Mouse (Mus musculus): ENCODE measurements around the gene Alox15. TPM values are rescaled to one million over a fixed set of nuclear protein-coding genes. Genes with fewer than 3 reads are reported as not detected.
A peak's percentile ranks its signal among the peaks of the same experiment; 100 is the strongest.

Gene Alox15
- polyA plus RNA-seq, 1 experiment = 0.50 TPM

DNA sequence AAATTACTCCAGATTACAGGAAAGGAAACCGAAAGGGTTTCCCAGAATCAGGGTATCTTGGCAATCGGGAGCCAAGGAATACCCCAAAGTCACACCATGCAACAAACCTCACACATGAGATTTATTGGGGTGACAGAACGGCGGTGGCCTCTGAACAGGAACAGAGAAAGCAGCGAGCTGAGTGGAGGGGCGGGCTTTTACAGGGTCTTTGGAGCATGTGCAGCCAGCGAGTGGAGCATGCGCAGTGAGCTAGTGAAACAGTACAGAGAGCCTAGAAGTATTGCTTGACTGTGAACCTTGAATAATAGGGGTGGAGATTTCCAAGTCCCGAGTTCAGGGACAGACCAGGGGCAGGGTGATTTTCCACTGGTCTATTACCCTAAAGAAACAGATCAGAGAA is 3.2 kb downstream of the Alox15 start:
- no peak for TF ChIP-seq GATA1 (IDR thresholded peaks at IDR 0.05; ENCODE audit: borderline replicate concordance, low read length)
- no peak for TF ChIP-seq FLI1 (IDR thresholded peaks at IDR 0.05; ENCODE audit: low read length)
- no peaks in the 10 kb centered on the region for H3K36me3 ChIP-seq (replicated peaks; ENCODE audit: low read length)
- no peak overlapping the region for H3K4me3 ChIP-seq (replicated peaks)
- peaks cover 93% of the 10 kb centered on the region for H3K27me3 ChIP-seq (replicated peaks)
- peaks cover 15% of the 10 kb centered on the region for H3K4me1 ChIP-seq
- H3K9me3 ChIP-seq = no peaks in the 10 kb centered on the region

DNA sequence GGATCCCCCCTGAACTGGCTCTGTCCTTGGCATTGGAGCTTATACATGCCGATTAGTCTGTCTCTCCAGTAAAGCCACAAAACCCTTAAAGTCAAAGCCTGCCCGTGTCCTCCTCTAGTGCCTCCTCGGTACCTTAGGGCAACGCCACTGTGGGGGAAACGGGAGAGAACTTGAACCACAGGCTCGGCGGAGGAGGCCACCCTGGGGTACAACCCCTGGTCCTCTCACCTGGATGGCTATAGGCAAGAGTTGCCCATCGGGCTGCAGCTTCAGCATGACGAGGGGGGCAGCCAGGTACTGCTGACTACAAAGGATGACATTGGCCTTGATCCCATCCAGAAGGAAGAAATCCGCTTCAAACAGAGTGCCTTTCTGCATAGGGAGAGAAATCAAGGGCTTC is 4.0 kb downstream of the Alox15 start:
- Histone ChIP-seq H3K9me3 (no peaks in the 10 kb centered on the region), H3K4me1 (peaks cover 15% of the 10 kb centered on the region), H3K4me3 (replicated peaks) (no peak overlapping the region), H3K27me3 (replicated peaks) (peaks cover 92% of the 10 kb centered on the region), H3K36me3 (replicated peaks; ENCODE audit: low read length) (no peaks in the 10 kb centered on the region)
- TF ChIP-seq FLI1 (IDR thresholded peaks at IDR 0.05; ENCODE audit: low read length) = no peak
- no peak for TF ChIP-seq GATA1 (IDR thresholded peaks at IDR 0.05; ENCODE audit: borderline replicate concordance, low read length)

DNA sequence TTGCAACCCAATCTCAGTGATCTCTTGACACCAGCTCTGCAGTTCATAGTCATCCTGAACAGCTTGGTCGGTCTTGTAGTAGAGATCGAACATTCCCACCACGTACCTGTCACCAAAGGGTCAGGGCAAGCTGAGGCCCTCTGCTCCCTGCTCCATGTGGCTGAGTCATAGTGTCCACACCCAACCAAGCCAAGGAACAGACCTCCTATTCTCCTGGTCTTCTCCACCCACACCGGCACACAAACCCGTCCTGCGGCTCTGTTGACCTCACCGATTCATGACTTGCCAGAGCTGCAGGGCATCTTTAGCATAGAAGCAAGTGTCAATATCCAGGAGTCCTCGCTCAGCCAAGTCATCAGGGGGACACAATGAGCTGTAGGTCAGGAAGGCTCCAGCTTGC is 6.3 kb downstream of the Alox15 start:
- no peaks in the 10 kb centered on the region; the same call in 1 of the 2 replicates for H3K4me1 ChIP-seq
- peaks cover 4% of the 10 kb centered on the region; the same call in 1 of the 2 replicates for H3K9me3 ChIP-seq
- H3K36me3 ChIP-seq (replicated peaks; ENCODE audit: low read length) = no peaks in the 10 kb centered on the region
- H3K27me3 ChIP-seq (replicated peaks) = peaks cover 81% of the 10 kb centered on the region
- no peak overlapping the region for H3K4me3 ChIP-seq (replicated peaks)
- TF ChIP-seq FLI1 (IDR thresholded peaks at IDR 0.05; ENCODE audit: low read length) (no peak), GATA1 (IDR thresholded peaks at IDR 0.05; ENCODE audit: borderline replicate concordance, low read length) (no peak)

DNA sequence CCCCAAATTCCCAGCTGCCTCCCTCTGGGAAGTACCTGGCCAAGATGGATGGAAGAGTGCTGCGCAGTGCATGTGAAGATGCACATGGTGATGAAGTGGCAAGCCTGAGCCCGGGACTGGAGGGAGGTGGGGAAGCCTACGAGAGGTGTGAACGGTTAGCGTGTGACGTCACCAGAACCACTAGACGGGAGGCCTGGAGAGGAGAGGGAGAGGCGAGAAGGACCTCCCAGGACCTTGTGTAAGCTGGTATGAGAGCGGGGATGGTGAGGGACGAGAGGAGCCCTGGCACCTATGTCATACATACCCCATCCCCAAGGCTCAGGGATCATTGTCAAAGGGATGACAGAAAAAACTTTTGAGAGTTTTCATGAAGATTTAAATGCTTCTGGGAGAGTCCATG is 6.8 kb downstream of the Alox15 start:
- no peaks in the 10 kb centered on the region for H3K36me3 ChIP-seq (replicated peaks; ENCODE audit: low read length)
- TF ChIP-seq FLI1 (IDR thresholded peaks at IDR 0.05; ENCODE audit: low read length) (no peak), GATA1 (IDR thresholded peaks at IDR 0.05; ENCODE audit: borderline replicate concordance, low read length) (no peak)
- peaks cover 4% of the 10 kb centered on the region; the same call in 1 of the 2 replicates for H3K9me3 ChIP-seq
- H3K27me3 ChIP-seq (replicated peaks) = peaks cover 81% of the 10 kb centered on the region
- no peaks in the 10 kb centered on the region for H3K4me1 ChIP-seq
- no peak overlapping the region for H3K4me3 ChIP-seq (replicated peaks)

DNA sequence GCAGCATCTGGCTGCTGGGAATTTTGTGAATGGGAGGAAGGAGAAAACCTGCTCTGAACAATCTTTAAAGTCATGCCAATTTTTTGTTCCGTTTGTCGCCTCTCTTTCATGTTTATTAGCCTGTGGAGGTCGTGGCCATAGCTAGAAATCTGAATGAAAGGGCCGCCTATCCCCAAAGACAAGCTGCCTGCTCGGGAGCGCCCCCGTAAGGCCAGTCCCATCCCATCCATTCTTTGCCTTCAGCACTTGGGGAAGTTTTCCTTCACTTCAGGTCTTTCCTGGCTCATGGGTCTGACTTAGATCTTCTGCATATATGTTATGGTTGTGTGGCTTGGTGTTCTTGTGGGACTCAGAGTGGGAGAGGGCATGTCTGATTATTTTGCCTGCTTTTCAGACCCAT is 12.3 kb downstream of the Alox15 start:
- no peak overlapping the region for H3K4me3 ChIP-seq (replicated peaks)
- no peak for TF ChIP-seq GATA1 (IDR thresholded peaks at IDR 0.05; ENCODE audit: borderline replicate concordance, low read length)
- no peak for TF ChIP-seq FLI1 (IDR thresholded peaks at IDR 0.05; ENCODE audit: low read length)
- peaks cover 59% of the 10 kb centered on the region for H3K27me3 ChIP-seq (replicated peaks)
- H3K4me1 ChIP-seq = peaks cover 6% of the 10 kb centered on the region
- peaks cover 4% of the 10 kb centered on the region; the same call in 1 of the 2 replicates for H3K9me3 ChIP-seq
- H3K36me3 ChIP-seq (replicated peaks; ENCODE audit: low read length) = no peaks in the 10 kb centered on the region

DNA sequence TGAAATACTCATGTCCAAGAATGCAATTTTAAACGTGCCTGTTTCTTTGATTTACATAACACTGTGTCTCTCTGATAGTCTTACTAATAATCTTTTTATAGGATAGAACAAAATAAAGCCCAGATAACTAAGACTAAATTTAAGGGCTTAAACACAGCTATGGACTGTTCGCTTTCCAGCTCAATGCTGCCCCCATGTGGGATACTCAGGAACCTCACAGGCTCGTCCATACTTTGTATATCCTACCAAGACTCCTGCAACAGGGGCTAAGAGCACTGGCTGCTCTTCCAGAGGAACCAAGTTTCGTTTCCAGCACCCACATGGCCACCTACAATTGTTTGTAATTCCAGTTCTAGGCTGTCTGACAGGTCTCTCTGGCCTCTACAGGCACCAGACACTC is 17.4 kb downstream of the Alox15 start:
- Histone ChIP-seq H3K9me3 (peaks cover 7% of the 10 kb centered on the region; the same call in 1 of the 2 replicates), H3K4me3 (replicated peaks) (no peak overlapping the region), H3K36me3 (replicated peaks; ENCODE audit: low read length) (no peaks in the 10 kb centered on the region), H3K4me1 (peaks cover 6% of the 10 kb centered on the region), H3K27me3 (replicated peaks) (peaks cover 51% of the 10 kb centered on the region)
- TF ChIP-seq FLI1 (IDR thresholded peaks at IDR 0.05; ENCODE audit: low read length) (no peak), GATA1 (IDR thresholded peaks at IDR 0.05; ENCODE audit: borderline replicate concordance, low read length) (no peak)

DNA sequence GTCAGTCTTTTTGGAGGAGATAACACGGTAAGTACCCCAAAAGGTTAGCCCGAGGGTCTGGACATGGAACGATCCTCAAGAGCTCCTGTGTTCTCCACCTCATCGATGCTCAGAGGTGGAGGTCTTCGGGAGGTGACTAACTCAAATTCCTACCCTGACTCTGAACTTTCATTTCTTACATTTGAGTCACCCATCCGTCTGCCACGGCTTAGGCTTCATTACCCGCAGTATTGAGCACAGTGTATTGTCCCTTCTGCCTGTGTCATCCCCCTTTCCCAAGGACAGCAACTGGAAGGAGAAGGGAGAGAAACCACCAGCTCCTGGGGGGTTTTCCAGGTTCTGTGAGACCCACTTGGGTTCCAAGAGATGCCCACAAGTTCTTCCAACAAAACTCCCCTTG is 27.1 kb downstream of the Alox15 start:
- Histone ChIP-seq H3K4me3 (replicated peaks) (no peak overlapping the region), H3K27me3 (replicated peaks) (peaks cover 71% of the 10 kb centered on the region), H3K4me1 (peaks cover 30% of the 10 kb centered on the region), H3K9me3 (peaks cover 4% of the 10 kb centered on the region; the same call in 1 of the 2 replicates), H3K36me3 (replicated peaks; ENCODE audit: low read length) (no peaks in the 10 kb centered on the region)
- TF ChIP-seq GATA1 (IDR thresholded peaks at IDR 0.05; ENCODE audit: borderline replicate concordance, low read length) (no peak), FLI1 (IDR thresholded peaks at IDR 0.05; ENCODE audit: low read length) (no peak)

DNA sequence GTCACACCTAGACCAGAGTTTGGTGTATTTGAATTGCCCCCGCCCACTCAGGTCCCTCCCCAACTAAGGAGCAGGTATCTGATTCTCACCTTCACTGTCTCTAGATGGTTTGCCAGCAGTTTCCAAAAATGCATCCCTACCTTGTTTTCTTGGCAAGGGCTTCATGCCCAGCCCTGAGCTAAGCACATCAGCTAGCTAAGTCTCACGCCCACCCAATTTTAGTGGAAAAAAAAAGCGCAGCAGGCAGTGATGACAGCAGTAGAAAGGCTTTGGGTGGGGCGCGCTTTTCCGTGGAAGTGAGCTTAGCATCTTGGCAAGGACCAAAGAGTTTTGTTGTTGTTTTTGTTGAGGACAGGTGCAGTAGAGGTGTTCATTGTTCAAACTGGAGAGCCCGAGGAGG is 29.3 kb downstream of the Alox15 start, which contains the start of gene Alox12e:
Gene Alox12e (minus strand): TSS at position 101 of the 400 bp plus-strand sequence.
- peak within 1 kb of the TSS; percentile 75 for H3K4me3 ChIP-seq (replicated peaks)
- peaks cover 78% of the 10 kb centered on the region for H3K27me3 ChIP-seq (replicated peaks)
- H3K4me1 ChIP-seq = peaks cover 51% of the 10 kb centered on the region
- H3K36me3 ChIP-seq (replicated peaks; ENCODE audit: low read length) = no peaks in the 10 kb centered on the region
- no peak for TF ChIP-seq FLI1 (IDR thresholded peaks at IDR 0.05; ENCODE audit: low read length)
- no peak for TF ChIP-seq GATA1 (IDR thresholded peaks at IDR 0.05; ENCODE audit: borderline replicate concordance, low read length)
- H3K9me3 ChIP-seq = peaks cover 4% of the 10 kb centered on the region; the same call in 1 of the 2 replicates

DNA sequence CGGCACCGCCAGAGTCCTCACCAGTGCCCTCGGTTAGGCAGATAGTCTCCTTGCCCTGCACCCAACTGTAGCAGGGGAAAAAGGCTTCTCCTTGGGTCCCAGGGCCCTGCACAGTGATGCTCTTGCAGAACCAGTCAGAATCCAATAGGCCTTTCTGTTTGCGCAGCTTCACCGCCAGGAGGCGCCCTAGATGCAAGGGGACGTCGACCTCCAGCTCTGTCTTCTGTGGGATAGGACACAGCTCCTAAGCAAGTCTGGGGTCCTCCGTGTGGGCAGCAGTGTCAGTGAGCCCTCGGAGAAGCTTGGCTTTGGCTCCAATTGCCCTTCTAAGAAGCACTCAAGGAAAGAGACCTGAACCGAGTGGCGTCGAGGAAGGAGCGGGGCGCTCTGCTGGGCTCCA is 30.2 kb downstream of the Alox15 start:
- Histone ChIP-seq H3K4me1 (peaks cover 51% of the 10 kb centered on the region), H3K27me3 (replicated peaks) (peaks cover 78% of the 10 kb centered on the region), H3K9me3 (no peaks in the 10 kb centered on the region), H3K36me3 (replicated peaks; ENCODE audit: low read length) (no peaks in the 10 kb centered on the region), H3K4me3 (replicated peaks) (peak overlapping the region; percentile 75)
- TF ChIP-seq GATA1 (IDR thresholded peaks at IDR 0.05; ENCODE audit: borderline replicate concordance, low read length) (no peak), FLI1 (IDR thresholded peaks at IDR 0.05; ENCODE audit: low read length) (no peak)

DNA sequence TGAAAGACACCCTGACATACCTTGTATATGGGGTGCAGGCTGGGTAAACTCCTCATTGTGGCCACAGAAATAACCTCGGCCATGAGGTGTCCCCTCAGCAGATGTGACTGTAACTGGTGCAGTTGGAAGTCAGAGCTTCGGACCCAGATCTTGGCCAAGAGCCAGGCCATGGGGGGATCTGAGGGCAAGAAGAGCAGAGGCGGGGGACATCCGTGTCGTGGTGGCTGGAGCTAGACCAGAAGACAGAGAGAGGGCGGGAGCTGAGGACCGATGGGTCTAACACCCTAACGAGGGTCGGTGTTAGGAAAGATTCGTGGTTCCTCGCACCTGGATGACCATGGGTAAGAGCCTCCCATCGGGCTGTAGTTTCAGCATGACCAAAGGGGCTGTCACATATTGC is 32.2 kb downstream of the Alox15 start:
- H3K4me1 ChIP-seq = peaks cover 64% of the 10 kb centered on the region
- TF ChIP-seq FLI1 (IDR thresholded peaks at IDR 0.05; ENCODE audit: low read length) = no peak
- no peak for TF ChIP-seq GATA1 (IDR thresholded peaks at IDR 0.05; ENCODE audit: borderline replicate concordance, low read length)
- peaks cover 80% of the 10 kb centered on the region for H3K27me3 ChIP-seq (replicated peaks)
- no peak overlapping the region for H3K4me3 ChIP-seq (replicated peaks)
- H3K9me3 ChIP-seq = no peaks in the 10 kb centered on the region
- no peaks in the 10 kb centered on the region for H3K36me3 ChIP-seq (replicated peaks; ENCODE audit: low read length)

DNA sequence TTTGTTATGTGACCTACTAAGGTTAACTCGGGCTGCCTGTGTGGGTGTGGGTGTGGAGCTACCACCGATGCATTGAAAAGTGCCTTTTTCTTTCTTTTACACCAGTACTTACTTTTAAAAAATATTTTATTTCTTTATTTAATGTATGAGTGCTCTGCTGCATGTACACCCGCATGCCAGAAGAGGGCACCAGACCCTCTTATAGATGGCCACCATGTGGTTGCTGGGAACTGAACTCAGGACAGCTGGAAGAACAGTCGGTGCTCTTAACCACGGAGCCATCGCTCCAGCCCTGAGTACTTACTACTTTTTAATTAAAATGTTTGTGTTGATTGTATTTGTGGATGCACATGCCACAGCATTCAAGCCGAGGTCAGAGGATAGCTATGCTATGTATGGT is 38.0 kb downstream of the Alox15 start:
- no peak for TF ChIP-seq GATA1 (IDR thresholded peaks at IDR 0.05; ENCODE audit: borderline replicate concordance, low read length)
- Histone ChIP-seq H3K36me3 (replicated peaks; ENCODE audit: low read length) (no peaks in the 10 kb centered on the region), H3K27me3 (replicated peaks) (peaks cover 28% of the 10 kb centered on the region), H3K4me1 (peaks cover 83% of the 10 kb centered on the region), H3K9me3 (no peaks in the 10 kb centered on the region), H3K4me3 (replicated peaks) (no peak overlapping the region)

All from megakaryocyte, embryonic 14.5 days (primary cell).